Mouse (Mus musculus) left cerebral cortex, postnatal 25 days (tissue): ENCODE measurements around the gene Gm49395. TPM values are rescaled to one million over a fixed set of nuclear protein-coding genes. Genes with fewer than 3 reads are reported as not detected.

Experiments used
- DNase-seq, 2 experiments: peaks; one replicate each; pipeline ENCODE4 v3.0.0; 2022; ENCODE audit warnings: low spot score in 2 of 2, mixed read lengths in 1 of 2
- intact Hi-C: fragments of 180-260 bp; cut with DNase I; formaldehyde crosslinking; loops from one replicate; pipeline ENCODE4 v1.15.1; 2025
- total RNA-seq, 2 experiments: library from RNA; stranded (reverse); gene quantifications; 2 replicates each; pipeline ENCODE4 v1.2.3; 2021

Gene Gm49395
- total RNA-seq, 2 experiments from 2014 or later: 0.46 to 4.2 TPM

DNA sequence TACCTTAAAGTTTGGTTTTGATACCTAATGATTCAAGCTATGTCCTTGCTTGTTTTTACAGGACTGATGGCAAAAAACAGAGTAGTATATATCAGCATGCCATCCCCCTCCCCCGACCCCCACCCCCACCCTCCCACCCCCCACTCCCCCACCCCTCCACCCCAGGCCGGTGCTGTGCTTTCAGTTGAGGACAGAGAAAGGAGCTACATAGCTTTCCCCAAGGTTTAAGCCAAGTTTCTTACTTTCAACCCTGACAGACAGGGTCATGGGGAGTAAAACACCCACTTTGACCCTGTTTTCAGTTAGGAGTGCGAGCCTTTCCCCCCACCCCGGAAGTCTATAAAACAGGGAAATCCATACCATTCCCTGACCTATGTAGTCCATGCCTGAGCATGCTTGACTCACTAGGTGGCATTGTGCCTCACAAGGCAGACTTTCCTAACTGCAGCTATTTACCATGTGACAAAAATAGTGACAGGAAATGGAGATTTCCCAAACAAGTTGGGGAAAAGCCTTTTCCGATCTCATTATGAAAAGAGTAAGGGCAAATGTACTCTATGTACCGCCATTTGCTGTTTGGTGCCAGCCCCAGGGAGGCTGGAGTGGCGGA is 98.2 kb downstream of the Gm49395 start:
- DNase-seq: no peak
- intact Hi-C loops: no loop called here

DNA sequence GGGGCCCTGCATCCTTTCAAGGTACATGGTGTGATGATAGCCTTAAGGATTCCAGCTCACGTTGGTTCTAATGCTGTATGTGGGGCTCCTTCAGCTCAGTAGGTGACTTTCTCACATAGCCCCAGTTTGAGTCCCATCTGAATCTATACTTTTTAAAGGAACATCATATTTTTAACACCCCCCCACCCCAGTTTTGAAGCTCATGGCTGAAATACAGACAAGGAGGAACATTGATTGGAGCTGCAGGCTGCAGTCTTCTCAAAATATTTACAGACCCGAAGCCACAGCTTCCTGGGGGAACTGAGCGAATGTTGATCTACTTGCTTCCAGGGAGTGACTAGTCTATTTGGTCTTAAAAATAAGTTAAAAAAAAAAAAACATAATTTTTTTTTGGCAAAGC is 98.9 kb downstream of the Gm49395 start:
- intact Hi-C loops: no loop called here
- no peak for DNase-seq

GRCm38 (mm10) chr13:115002155-115002554 is 99.6 kb downstream of the Gm49395 start:
- DNase-seq: no peak
- intact Hi-C loops: no loop called here

DNA sequence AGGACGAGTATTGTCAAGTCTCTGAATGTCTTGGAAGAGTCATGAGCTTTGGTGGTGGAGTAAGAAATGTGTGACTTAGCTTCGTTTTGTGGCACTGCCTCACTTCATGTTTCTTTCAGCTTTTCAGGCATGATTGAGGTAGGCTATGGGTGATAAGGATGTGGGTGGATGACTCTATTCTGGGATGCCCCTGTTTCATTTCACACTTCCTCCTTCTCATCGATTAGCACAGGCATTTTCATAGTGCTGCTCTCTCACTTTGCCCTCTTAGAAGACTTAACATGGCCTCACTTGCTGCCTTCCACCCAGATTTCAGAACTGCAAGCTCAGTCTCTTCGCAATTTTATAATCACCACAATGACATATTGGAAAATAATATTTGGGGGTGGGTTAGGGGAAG is 102.1 kb downstream of the Gm49395 start:
- intact Hi-C loops: no loop called here
- no peak for DNase-seq

DNA sequence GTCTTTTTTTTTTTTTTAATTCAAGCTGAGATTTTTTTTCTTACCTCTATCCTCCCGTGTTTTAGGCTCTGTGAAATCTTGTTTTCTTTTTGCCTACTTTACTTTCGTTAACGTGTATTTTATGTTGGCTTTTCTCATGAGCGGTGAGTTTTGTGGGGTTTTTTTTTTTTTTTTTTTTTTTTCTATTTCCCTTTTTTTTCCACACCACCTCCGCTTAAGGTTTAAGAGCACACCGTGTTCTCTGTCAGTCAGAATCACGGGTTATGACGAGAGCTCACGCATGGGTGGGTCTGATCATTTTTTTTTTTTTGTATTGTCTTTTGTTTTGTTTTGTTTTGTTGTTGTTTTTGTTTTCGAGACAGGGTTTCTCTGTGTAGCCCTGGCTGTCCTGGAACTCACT is 103.6 kb downstream of the Gm49395 start:
- no peak for DNase-seq
- intact Hi-C loops: no loop called here

GRCm38 (mm10) chr13:114992260-114993014 is 109.3 kb downstream of the Gm49395 start:
- DNase-seq: peak in 1 of 2 experiments; percentile 26
- intact Hi-C loops: no loop called here

- DNase-seq: no peak
- intact Hi-C loops: loop anchor here (5.0 kb wide), 2 partner anchors 105 to 1730 kb away; partner anchors contain the start of gene Pelo
These were observed 114.1 kb downstream of the Gm49395 start for GRCm38 (mm10) chr13:114987668-114988067.

GRCm38 (mm10) chr13:114987161-114987560 is 114.6 kb downstream of the Gm49395 start:
- intact Hi-C loops: loop anchor here (5.0 kb wide), 2 partner anchors 105 to 1730 kb away; partner anchors contain the start of gene Pelo
- DNase-seq: no peak

Other genes with a start within 250 kb of the Gm49395 start
- under 1 TPM; 0.05 to 0.07 TPM for gene Itga2, start 169.8 kb downstream of the Gm49395 start, total RNA-seq
- 10 to 100 TPM; 20.5 to 22.8 TPM for gene Pelo, start 11.7 kb downstream of the Gm49395 start, total RNA-seq
- 1 to 10 TPM; 6.6 to 7.3 TPM for gene Itga1, start within 50 bp of the Gm49395 start, total RNA-seq